Mouse (Mus musculus) CD4-positive, CD25-positive, alpha-beta regulatory T cell (primary cell): ENCODE measurements around the gene Herc6. TPM values are rescaled to one million over a fixed set of nuclear protein-coding genes. Genes with fewer than 3 reads are reported as not detected.

Source experiments
- polyA plus RNA-seq: library from polyadenylated mRNA; unstranded; fragments of 100-300 nt; shearing (Covaris generic); gene quantifications from one replicate; pipeline ENCODE4 v1.2.1, GENCODE M21; 2017

The Herc6 gene
- polyA plus RNA-seq, result 28.3 TPM

GRCm38 (mm10) chr6:57580881-57581548 lies at the start of gene Herc6:
Gene Herc6 (plus strand): TSS chr6:57581000.

DNA sequence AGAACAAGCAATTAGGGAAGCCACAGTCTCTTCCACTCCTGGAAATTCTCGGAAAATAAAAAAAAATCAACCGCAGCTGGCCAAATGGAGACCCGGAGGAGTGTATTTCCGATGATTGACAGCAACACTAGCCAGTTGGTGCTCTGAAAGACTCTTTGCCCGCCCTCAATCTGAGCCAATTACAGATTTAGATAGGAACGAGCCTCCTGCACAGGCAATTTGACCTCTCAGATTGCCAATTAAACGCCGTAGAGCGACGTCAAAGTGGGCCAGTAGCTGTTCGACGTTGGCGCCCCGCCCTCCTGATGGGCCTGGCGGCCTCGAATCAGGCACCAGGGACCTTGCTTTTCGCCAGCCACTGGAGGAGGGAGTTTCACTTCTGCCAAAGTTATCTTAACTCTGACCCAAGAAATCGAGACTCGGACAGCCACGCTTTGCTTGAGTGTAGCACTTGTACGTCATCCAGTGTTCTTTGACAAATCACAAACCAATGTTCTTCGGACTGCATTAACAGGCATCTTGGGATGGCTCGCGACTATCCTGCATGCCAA lies 45.3 kb upstream of the Herc6 start, which contains the start of gene Ppm1k:
Gene Ppm1k, minus strand, starts transcription at position 83 of the 551 bp plus-strand sequence.

DNA sequence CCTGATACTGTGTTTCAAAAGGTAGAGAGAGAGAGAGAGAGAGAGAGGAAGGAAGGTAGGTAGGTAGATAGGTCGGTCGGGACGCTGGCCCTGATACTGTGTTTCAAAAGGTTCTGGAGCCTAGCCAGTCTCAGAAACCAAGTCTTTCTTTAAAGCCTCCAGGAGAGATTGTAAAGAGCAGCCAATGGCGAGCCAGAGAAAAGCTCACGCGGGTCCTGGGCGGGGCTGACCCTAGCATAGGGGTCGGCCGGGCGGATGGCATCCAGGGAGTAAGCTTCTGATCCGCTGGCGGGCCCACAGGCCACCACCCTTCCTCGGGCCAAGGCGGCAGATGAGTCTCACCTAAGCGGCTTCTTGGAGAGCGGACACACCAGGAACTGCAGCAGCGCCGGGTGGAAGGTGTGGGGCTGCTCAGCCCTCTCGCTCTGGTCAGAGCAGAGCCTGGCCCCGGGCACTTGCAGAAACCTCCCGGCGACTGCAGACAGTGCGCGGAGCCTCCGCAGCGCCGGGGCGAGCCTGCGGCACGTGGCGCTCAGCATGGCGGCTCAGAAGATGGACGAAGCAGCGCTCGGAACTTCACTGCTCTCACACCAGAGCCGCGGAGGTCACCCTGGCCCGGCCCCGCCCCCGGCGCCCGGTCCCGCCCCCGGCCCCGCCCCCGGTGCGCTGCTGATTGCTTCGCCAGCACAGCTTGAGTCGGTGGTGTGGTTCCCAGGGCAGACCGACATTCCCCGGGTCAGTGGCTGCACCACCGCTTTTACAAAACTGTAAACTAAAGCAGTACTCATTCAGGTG lies 110.9 kb downstream of the Herc6 start, which contains the start of gene Pyurf:
Gene Pyurf, minus strand, starts transcription at position 612 of the 795 bp plus-strand sequence.

DNA sequence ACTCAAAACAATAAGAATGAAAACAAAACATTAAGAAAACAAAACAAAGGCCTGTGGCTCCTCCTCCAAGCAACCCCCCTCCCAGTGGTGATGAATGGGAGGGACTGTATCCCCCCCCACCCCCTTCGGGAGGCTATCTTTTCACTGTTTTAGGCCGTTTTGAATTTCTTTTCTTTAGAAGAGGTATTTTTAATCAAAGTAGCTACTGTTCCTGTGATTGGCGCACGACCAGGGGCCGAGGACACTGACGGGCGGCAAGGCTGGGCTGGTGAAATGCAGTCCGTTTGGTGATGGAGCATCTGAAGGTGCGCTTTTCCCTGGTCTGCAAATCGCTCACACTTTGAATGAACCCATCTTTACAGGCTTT lies 121.6 kb downstream of the Herc6 start, which contains the start of gene Lancl2:
Gene Lancl2, plus strand, starts transcription at position 165 of the 367 bp plus-strand sequence.

Other genes with a start within 250 kb of the Herc6 start
- not detected for gene Vmn1r17, start 217.3 kb upstream of the Herc6 start, polyA plus RNA-seq
- not detected for gene Vmn1r18, start 185.2 kb upstream of the Herc6 start, polyA plus RNA-seq
- not detected for gene Vmn1r19, start 177.2 kb upstream of the Herc6 start, polyA plus RNA-seq
- not detected for gene Vmn1r20, start 152.1 kb upstream of the Herc6 start, polyA plus RNA-seq
- gene Ppm1k, start 45.5 kb upstream of the Herc6 start, polyA plus RNA-seq, result 13.2 TPM
- 5.4 TPM for gene Pyurf, start 111.1 kb downstream of the Herc6 start, polyA plus RNA-seq
- 5.3 TPM for gene Lancl2, start 121.5 kb downstream of the Herc6 start, polyA plus RNA-seq
- gene Vopp1, start 244.2 kb downstream of the Herc6 start, polyA plus RNA-seq, result 19.0 TPM